Mouse (Mus musculus) heart, embryonic 10.5 days (tissue): Measurements from ENCODE around the gene Ccdc85c. TPM values are rescaled to one million over a fixed set of nuclear protein-coding genes. Genes with fewer than 3 reads are reported as not detected.

Experiments
- DNase-seq: peaks from one replicate; pipeline ENCODE4 v3.0.0-alpha.2; 2017; ENCODE audit warnings: low spot score
- H3K27ac ChIP-seq: fragments of 300-500 bp; sonication (generic); 2 replicates; pipeline ENCODE4 v1.5.1; 2016; ENCODE audit warnings: mild to moderate bottlenecking
- H3K27me3 ChIP-seq: fragments of 300-500 bp; sonication (generic); 2 replicates; pipeline ENCODE4 v1.6.1; 2016; ENCODE audit warnings: mild to moderate bottlenecking; ENCODE audit not compliant: poor library complexity, insufficient read depth, severe bottlenecking
- H3K36me3 ChIP-seq: fragments of 300-500 bp; sonication (generic); 2 replicates; pipeline ENCODE4 v1.6.1; 2016; ENCODE audit warnings: mild to moderate bottlenecking, moderate library complexity
- H3K4me1 ChIP-seq: fragments of 300-500 bp; sonication (generic); 2 replicates; pipeline ENCODE4 v1.6.1; 2016; ENCODE audit warnings: mild to moderate bottlenecking
- H3K4me3 ChIP-seq: fragments of 300-500 bp; sonication (generic); 2 replicates; pipeline ENCODE4 v1.5.1; 2016; ENCODE audit warnings: mild to moderate bottlenecking, moderate library complexity
- H3K9me3 ChIP-seq: fragments of 300-500 bp; sonication (generic); 2 replicates; pipeline ENCODE4 v1.6.1; 2016; ENCODE audit warnings: mild to moderate bottlenecking, moderate library complexity
- WGBS: fragments of 180-500 bp; shearing (Covaris S2); methylation state at CpG from one replicate; pipeline ENCODE4 v1.1.7; 2016; 5-methylcytosine and 5-hydroxymethylcytosine counted together
- polyA plus RNA-seq: library from polyadenylated mRNA; unstranded; fragments of >200 nt; fragmentation: Nextera tagmentation; extraction: Ambion mirVana; gene quantifications from 2 replicates; pipeline ENCODE4 v1.2.1, GENCODE M21; 2016

The Ccdc85c gene
- polyA plus RNA-seq, result 5.7 and 6.7 TPM in 2 replicates

- Histone ChIP-seq H3K27me3 (peaks cover 13% of the 10 kb centered on the region), H3K36me3 (no peaks in the 10 kb centered on the region), H3K4me1 (peaks cover 88% of the 10 kb centered on the region), H3K9me3 (no peaks in the 10 kb centered on the region), H3K4me3 (peak within 1 kb of the TSS; percentile 86), H3K27ac (peak within 1 kb of the TSS; percentile 93)
- WGBS, result under 1% methylated on average over 108 of the region's 120 CpGs
- DNase-seq, result no peak
Observed at GRCm38 (mm10) chr12:108274661-108275507, at the start of gene Ccdc85c. Gene Ccdc85c (minus strand): TSS chr12:108275425.

- no peaks in the 10 kb centered on the region for H3K9me3 ChIP-seq
- peaks cover 34% of the 10 kb centered on the region for H3K4me1 ChIP-seq
- DNase-seq, result no peak
- no peaks in the 10 kb centered on the region for H3K36me3 ChIP-seq
- H3K27me3 ChIP-seq, result peaks cover 72% of the 10 kb centered on the region
- no peak overlapping the region for H3K4me3 ChIP-seq
- WGBS, result 13% methylated on average over 8 of the region's 8 CpGs
- H3K27ac ChIP-seq, result no peak overlapping the region
Observed at GRCm38 (mm10) chr12:108320096-108320495, 44.9 kb upstream of the Ccdc85c start.

GRCm38 (mm10) chr12:108318499-108318898 is 43.3 kb upstream of the Ccdc85c start:
- no peaks in the 10 kb centered on the region for H3K9me3 ChIP-seq
- 10% methylated on average over 37 of the region's 37 CpGs for WGBS
- H3K4me3 ChIP-seq, result peak overlapping the region; percentile 44
- peak overlapping the region; percentile 44; the same call in 1 of the 2 replicates for H3K27ac ChIP-seq
- no peak for DNase-seq
- peaks cover 34% of the 10 kb centered on the region for H3K4me1 ChIP-seq
- no peaks in the 10 kb centered on the region for H3K36me3 ChIP-seq
- peaks cover 72% of the 10 kb centered on the region for H3K27me3 ChIP-seq

GRCm38 (mm10) chr12:108317826-108318430 is 42.7 kb upstream of the Ccdc85c start:
- peaks cover 38% of the 10 kb centered on the region for H3K4me1 ChIP-seq
- no peak for DNase-seq
- no peaks in the 10 kb centered on the region for H3K36me3 ChIP-seq
- H3K9me3 ChIP-seq, result no peaks in the 10 kb centered on the region
- H3K27me3 ChIP-seq, result peaks cover 69% of the 10 kb centered on the region
- peak overlapping the region; percentile 44 for H3K4me3 ChIP-seq
- WGBS, result 15% methylated on average over 18 of the region's 18 CpGs
- H3K27ac ChIP-seq, result peak overlapping the region; percentile 44; the same call in 1 of the 2 replicates

GRCm38 (mm10) chr12:108317201-108317738 is 42.0 kb upstream of the Ccdc85c start:
- DNase-seq, result no peak
- H3K4me1 ChIP-seq, result peaks cover 45% of the 10 kb centered on the region
- no peak overlapping the region for H3K27ac ChIP-seq
- H3K27me3 ChIP-seq, result peaks cover 66% of the 10 kb centered on the region
- no peak overlapping the region for H3K4me3 ChIP-seq
- H3K9me3 ChIP-seq, result no peaks in the 10 kb centered on the region
- 6% methylated on average over 9 of the region's 9 CpGs for WGBS
- H3K36me3 ChIP-seq, result no peaks in the 10 kb centered on the region

GRCm38 (mm10) chr12:108316655-108317054 is 41.4 kb upstream of the Ccdc85c start:
- no peak overlapping the region for H3K4me3 ChIP-seq
- H3K27ac ChIP-seq, result no peak overlapping the region
- H3K27me3 ChIP-seq, result peaks cover 63% of the 10 kb centered on the region
- DNase-seq, result no peak
- H3K4me1 ChIP-seq, result peaks cover 50% of the 10 kb centered on the region
- H3K36me3 ChIP-seq, result no peaks in the 10 kb centered on the region
- H3K9me3 ChIP-seq, result no peaks in the 10 kb centered on the region
- WGBS, result 33% methylated on average over 6 of the region's 6 CpGs

- DNase-seq, result no peak
- Histone ChIP-seq H3K36me3 (no peaks in the 10 kb centered on the region), H3K27me3 (peaks cover 59% of the 10 kb centered on the region), H3K27ac (no peak overlapping the region), H3K4me3 (no peak overlapping the region), H3K4me1 (peaks cover 48% of the 10 kb centered on the region), H3K9me3 (no peaks in the 10 kb centered on the region)
- 29% methylated on average over 10 of the region's 10 CpGs for WGBS
Observed at GRCm38 (mm10) chr12:108315818-108316217, 40.6 kb upstream of the Ccdc85c start.

GRCm38 (mm10) chr12:108313244-108313772 is 38.1 kb upstream of the Ccdc85c start:
- H3K9me3 ChIP-seq, result no peaks in the 10 kb centered on the region
- H3K27me3 ChIP-seq, result peaks cover 49% of the 10 kb centered on the region
- H3K4me3 ChIP-seq, result no peak overlapping the region
- peaks cover 41% of the 10 kb centered on the region for H3K4me1 ChIP-seq
- no peak for DNase-seq
- WGBS, result 73% methylated on average over 1 of the region's 1 CpGs
- H3K27ac ChIP-seq, result no peak overlapping the region
- no peaks in the 10 kb centered on the region for H3K36me3 ChIP-seq

GRCm38 (mm10) chr12:108312432-108312851 is 37.2 kb upstream of the Ccdc85c start:
- Histone ChIP-seq H3K27me3 (peaks cover 49% of the 10 kb centered on the region), H3K27ac (no peak overlapping the region), H3K9me3 (no peaks in the 10 kb centered on the region), H3K36me3 (no peaks in the 10 kb centered on the region), H3K4me1 (peaks cover 34% of the 10 kb centered on the region), H3K4me3 (no peak overlapping the region)
- no peak for DNase-seq
- WGBS, result 43% methylated on average over 6 of the region's 6 CpGs

GRCm38 (mm10) chr12:108311741-108312290 is 36.6 kb upstream of the Ccdc85c start:
- no peak for DNase-seq
- H3K9me3 ChIP-seq, result no peaks in the 10 kb centered on the region
- peaks cover 49% of the 10 kb centered on the region for H3K27me3 ChIP-seq
- peaks cover 27% of the 10 kb centered on the region for H3K4me1 ChIP-seq
- H3K36me3 ChIP-seq, result no peaks in the 10 kb centered on the region
- H3K4me3 ChIP-seq, result no peak overlapping the region
- H3K27ac ChIP-seq, result no peak overlapping the region
- 91% methylated on average over 27 of the region's 27 CpGs for WGBS

GRCm38 (mm10) chr12:108310456-108311027 is 35.3 kb upstream of the Ccdc85c start:
- Histone ChIP-seq H3K27me3 (peaks cover 47% of the 10 kb centered on the region), H3K9me3 (no peaks in the 10 kb centered on the region), H3K36me3 (no peaks in the 10 kb centered on the region), H3K4me3 (no peak overlapping the region), H3K27ac (no peak overlapping the region), H3K4me1 (peaks cover 36% of the 10 kb centered on the region)
- no peak for DNase-seq
- WGBS, result 70% methylated on average over 7 of the region's 7 CpGs

GRCm38 (mm10) chr12:108310041-108310440 is 34.8 kb upstream of the Ccdc85c start:
- no peak overlapping the region for H3K27ac ChIP-seq
- H3K4me1 ChIP-seq, result peaks cover 39% of the 10 kb centered on the region
- no peaks in the 10 kb centered on the region for H3K9me3 ChIP-seq
- H3K27me3 ChIP-seq, result peaks cover 52% of the 10 kb centered on the region
- 78% methylated on average over 4 of the region's 4 CpGs for WGBS
- DNase-seq, result no peak
- H3K36me3 ChIP-seq, result no peaks in the 10 kb centered on the region
- no peak overlapping the region for H3K4me3 ChIP-seq
